Mouse (Mus musculus) brown adipose tissue, adult 24 weeks (tissue): Measurements from ENCODE around the gene 9130409I23Rik. TPM values are rescaled to one million over a fixed set of nuclear protein-coding genes. Genes with fewer than 3 reads are reported as not detected.

Experiments
- H3K27ac ChIP-seq: fragments of 200-500 bp; replicated peaks from 2 replicates; pipeline ENCODE4 v1.5.1; 2012; ENCODE audit warnings: low read depth, mild to moderate bottlenecking, low read length
- H3K4me1 ChIP-seq: fragments of 200-500 bp; 2 replicates; pipeline ENCODE4 v1.6.1; 2012; ENCODE audit warnings: low read length, mixed read lengths; ENCODE audit not compliant: control insufficient read depth, insufficient read depth, insufficient read length
- H3K4me3 ChIP-seq: fragments of 200-500 bp; 2 replicates; pipeline ENCODE4 v1.5.1; 2012; ENCODE audit warnings: low read depth, mild to moderate bottlenecking, low read length, moderate library complexity; ENCODE audit not compliant: insufficient read depth
- polyA plus RNA-seq: library from polyadenylated mRNA; stranded (reverse); fragments of >200 nt; gene quantifications from 2 replicates; pipeline ENCODE4 v1.2.4, GENCODE M21; 2012; ENCODE audit not compliant: missing spikeins, insufficient read depth, insufficient read length

Gene 9130409I23Rik
- polyA plus RNA-seq, 1 experiment: not detected

DNA sequence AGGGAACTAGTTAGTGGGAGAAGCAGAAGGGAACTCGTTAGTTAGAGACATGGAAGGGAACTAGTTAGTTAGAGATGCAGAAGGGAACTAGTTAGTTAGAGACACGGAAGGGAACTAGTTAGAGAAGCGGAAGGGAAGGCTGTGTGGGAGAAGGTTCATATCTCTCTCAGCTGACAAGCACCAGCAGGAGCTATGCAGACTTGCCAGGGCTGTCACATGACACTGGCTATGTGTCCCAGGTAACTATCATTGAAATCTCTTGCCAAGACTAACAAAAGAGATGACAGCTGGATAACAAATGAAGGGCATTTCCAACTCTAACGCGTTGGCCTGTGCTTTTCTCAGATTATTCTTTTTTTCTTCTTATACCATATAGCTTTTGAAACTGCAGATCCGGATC lies 13.6 kb downstream of the 9130409I23Rik start:
- H3K4me3 ChIP-seq: no peak overlapping the region
- H3K27ac ChIP-seq: no peak overlapping the region
- no peaks in the 10 kb centered on the region; the same call in 1 of the 2 replicates for H3K4me1 ChIP-seq

DNA sequence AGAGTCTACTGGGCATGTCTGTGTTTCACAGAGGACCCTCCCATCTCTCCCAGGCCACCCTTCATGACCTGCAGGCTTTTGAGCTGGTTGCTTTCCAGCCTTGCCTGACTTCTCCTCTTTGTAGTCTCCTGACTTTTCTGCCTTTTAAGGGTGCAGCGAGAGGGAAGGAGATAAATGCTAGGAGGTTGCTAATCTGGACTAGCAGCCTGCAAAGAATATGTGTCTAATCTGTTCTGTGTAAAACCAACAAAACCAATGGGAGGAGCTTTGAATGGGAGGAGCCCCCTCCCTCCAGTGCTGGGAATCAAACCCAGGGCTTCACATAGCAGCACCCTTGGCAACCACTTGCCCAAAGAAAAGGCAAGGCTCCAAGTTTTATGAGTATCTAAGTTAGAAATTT lies 17.3 kb downstream of the 9130409I23Rik start:
- Histone ChIP-seq H3K27ac (no peak overlapping the region), H3K4me3 (no peak overlapping the region), H3K4me1 (no peaks in the 10 kb centered on the region; the same call in 1 of the 2 replicates)

DNA sequence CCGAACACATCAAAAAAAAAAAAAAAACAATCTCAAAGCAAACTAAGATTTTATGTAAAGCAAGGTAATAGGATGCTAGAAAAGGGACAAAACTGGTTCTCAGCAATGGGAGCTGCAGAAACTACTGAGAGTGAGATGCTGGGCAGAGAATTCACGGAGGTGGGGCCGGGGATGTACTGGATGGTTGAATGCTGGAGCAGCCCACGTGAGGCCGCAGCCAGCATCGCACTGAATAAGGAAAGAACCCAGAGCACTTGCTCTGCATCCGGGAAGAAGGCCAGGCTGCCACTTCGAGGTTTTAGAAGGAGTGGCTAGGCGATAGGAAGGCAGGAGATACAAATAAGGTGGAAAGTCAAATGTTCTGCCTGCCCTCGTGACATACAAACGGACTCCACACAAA lies 18.6 kb downstream of the 9130409I23Rik start:
- no peak overlapping the region for H3K4me3 ChIP-seq
- H3K4me1 ChIP-seq: no peaks in the 10 kb centered on the region
- H3K27ac ChIP-seq: no peak overlapping the region

DNA sequence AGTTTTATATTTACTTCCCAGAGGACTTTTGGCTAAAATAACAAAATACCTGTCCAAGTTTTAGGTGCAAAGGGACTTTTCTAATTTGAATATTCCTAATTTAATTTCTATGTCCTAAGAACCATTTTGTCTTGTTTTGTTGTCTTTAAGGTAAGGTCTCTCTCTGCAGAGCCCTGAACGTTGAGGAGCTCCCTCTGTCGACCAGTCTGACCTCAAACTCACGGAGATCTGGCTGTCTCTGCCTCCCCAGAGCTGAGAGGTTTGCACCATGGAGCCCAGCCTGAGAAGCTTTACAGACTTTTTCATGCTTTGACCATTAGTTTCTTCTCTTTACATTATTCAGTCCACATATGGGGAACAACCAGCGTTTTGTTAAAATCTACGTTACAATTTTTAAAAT lies 22.0 kb downstream of the 9130409I23Rik start:
- no peaks in the 10 kb centered on the region for H3K4me1 ChIP-seq
- H3K4me3 ChIP-seq: no peak overlapping the region
- no peak overlapping the region for H3K27ac ChIP-seq

DNA sequence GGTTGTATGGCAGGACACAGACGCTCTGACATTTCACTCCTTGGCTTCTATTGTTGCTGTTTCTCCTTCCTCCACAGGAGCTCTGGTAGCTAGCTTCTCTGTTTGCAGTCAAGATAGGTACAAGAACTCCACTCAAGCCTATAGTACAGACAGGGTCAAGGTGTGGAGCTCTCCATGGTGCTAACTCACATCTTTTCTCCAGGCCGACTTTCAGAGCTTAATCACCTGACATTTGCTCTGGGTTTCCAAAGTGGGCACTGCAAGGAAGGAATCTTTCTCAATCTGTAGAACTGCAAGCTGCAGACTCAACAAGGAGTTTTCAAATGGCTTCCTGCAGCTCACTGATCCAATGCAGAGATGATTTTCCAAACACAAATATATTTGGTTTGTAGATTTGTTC lies 33.0 kb downstream of the 9130409I23Rik start:
- Histone ChIP-seq H3K4me1 (no peaks in the 10 kb centered on the region), H3K27ac (no peak overlapping the region), H3K4me3 (no peak overlapping the region)

DNA sequence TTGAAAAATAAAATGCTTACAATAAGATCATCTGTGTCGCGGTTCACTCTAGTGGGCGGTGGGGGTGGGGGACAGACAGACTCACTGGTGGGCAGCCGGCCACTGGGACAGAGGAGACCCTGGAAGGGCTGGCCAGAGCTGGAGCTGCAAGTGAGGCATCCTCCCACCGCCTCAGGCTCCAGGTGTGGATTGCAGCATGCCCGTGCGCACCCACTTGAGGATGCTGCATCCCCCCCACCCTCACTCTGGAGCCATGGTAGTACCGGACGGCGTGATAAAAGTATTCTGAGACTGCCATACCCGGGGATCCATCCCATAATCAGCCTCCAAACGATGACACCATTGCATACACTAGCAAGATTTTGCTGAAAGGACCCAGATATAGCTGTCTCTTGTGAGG lies 39.0 kb downstream of the 9130409I23Rik start:
- Histone ChIP-seq H3K4me3 (no peak overlapping the region), H3K27ac (no peak overlapping the region), H3K4me1 (no peaks in the 10 kb centered on the region)

Other genes with a start within 250 kb of the 9130409I23Rik start
- 412 and 419 TPM in 2 replicates for gene H3f3a, start 237.3 kb upstream of the 9130409I23Rik start, polyA plus RNA-seq
- gene Sde2, start 200.1 kb upstream of the 9130409I23Rik start, polyA plus RNA-seq: 7.5 TPM in 2 replicates
- not detected in 2 replicates for gene Lefty2, start 158.1 kb upstream of the 9130409I23Rik start, polyA plus RNA-seq
- gene Pycr2, start 146.9 kb upstream of the 9130409I23Rik start, polyA plus RNA-seq: 13.3 and 18.2 TPM in 2 replicates
- gene Lefty1, start 116.2 kb upstream of the 9130409I23Rik start, polyA plus RNA-seq: not detected in 2 replicates
- 6.1 and 6.3 TPM in 2 replicates for gene Tmem63a, start 108.9 kb upstream of the 9130409I23Rik start, polyA plus RNA-seq
- 27.4 and 27.8 TPM in 2 replicates for gene Ephx1, start 30.3 kb upstream of the 9130409I23Rik start, polyA plus RNA-seq
- 7.9 and 8.2 TPM in 2 replicates for gene Nvl, start 93.0 kb downstream of the 9130409I23Rik start, polyA plus RNA-seq
- gene Cnih4, start 93.5 kb downstream of the 9130409I23Rik start, polyA plus RNA-seq: 62.6 and 71.8 TPM in 2 replicates
- 49.7 and 55.5 TPM in 2 replicates for gene Wdr26, start 160.8 kb downstream of the 9130409I23Rik start, polyA plus RNA-seq